Mouse (Mus musculus): ENCODE measurements around the gene Pnmal2.

The Pnmal2 gene

GRCm38 (mm10) chr7:16987541-16988149 is 43.2 kb downstream of the Pnmal2 start:
- no peak for DNase-seq

GRCm38 (mm10) chr7:16988405-16988804 is 43.9 kb downstream of the Pnmal2 start:
- no peak for DNase-seq

GRCm38 (mm10) chr7:16990006-16990744 is 45.7 kb downstream of the Pnmal2 start:
- no peak for DNase-seq

GRCm38 (mm10) chr7:16991681-16992450 is 47.4 kb downstream of the Pnmal2 start:
- DNase-seq: no peak

- no peak for DNase-seq
These were observed 47.9 kb downstream of the Pnmal2 start, which contains the start of gene Ccdc8 for GRCm38 (mm10) chr7:16992451-16992807. TSS of gene Ccdc8 (plus strand) at chr7:16992708.

GRCm38 (mm10) chr7:16993651-16994399 is 49.3 kb downstream of the Pnmal2 start:
- no peak for DNase-seq

- no peak for DNase-seq
These were observed 49.9 kb downstream of the Pnmal2 start for GRCm38 (mm10) chr7:16994400-16994799.

- no peak for DNase-seq
These were observed 50.9 kb downstream of the Pnmal2 start for GRCm38 (mm10) chr7:16995345-16995744.

All from thymus, adult 18-20 months (tissue).